Mouse (Mus musculus): ENCODE measurements around the gene Gprc5a. TPM values are rescaled to one million over a fixed set of nuclear protein-coding genes. Genes with fewer than 3 reads are reported as not detected.

The Gprc5a gene
- polyA plus RNA-seq, 1 experiment from 2014 or later: 1.1 TPM

DNA sequence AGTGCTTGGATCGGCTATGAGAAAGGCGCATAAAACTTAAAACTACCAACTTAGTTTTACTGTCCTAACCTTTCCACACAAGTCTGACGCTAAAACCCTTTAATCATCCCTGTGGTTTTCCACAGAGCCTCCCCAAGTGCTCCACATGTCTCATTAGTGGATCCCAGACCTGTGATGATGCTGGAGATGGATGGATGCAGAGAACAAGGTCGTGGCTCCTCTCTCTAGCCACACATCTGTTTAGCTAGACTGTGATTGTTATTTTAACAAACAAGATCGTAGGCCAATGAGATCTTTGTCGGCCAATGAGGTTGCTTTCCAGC lies 47.6 kb downstream of the Gprc5a start:
- no peak overlapping the region for H3K9ac ChIP-seq
- H3K4me1 ChIP-seq (replicated peaks): peaks cover 15% of the 10 kb centered on the region
- no peaks in the 10 kb centered on the region for H3K36me3 ChIP-seq
- no peaks in the 10 kb centered on the region for H3K9me3 ChIP-seq
- H3K27me3 ChIP-seq: peaks cover 16% of the 10 kb centered on the region
- no peak overlapping the region for H3K4me3 ChIP-seq
- no peak for ATAC-seq (ENCODE audit: low FRiP score)
- H3K4me2 ChIP-seq: peak overlapping the region; percentile 1; the same call in 1 of the 2 replicates
- 12% methylated on average over 6 of the region's 6 CpGs for WGBS
- no peak overlapping the region for H3K27ac ChIP-seq

DNA sequence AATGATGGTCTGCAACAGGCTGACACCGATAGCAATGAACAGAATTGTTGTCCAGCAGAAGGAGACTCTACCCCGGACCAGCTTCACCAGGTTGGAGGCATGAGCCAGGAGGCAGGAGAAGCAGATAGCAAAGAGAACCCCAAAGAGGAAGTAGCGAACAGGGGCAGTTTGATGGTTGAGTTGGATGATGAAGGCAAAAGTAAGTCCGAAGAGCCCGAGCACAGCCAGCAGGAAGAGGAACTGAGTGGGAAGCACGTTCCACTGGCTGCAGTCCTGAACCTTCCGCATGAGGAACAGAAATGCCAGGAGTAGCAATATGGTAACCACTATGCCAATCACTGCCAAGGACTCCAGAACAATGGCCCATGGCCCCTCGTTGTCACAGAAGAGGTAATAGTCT lies 51.0 kb downstream of the Gprc5a start:
- peaks cover 6% of the 10 kb centered on the region; the same call in 1 of the 2 replicates for H3K27me3 ChIP-seq
- no peak overlapping the region for H3K27ac ChIP-seq
- 95% methylated on average over 8 of the region's 8 CpGs for WGBS
- no peak overlapping the region for H3K4me3 ChIP-seq
- ATAC-seq (ENCODE audit: low FRiP score): no peak
- H3K4me2 ChIP-seq: no peak overlapping the region
- H3K9ac ChIP-seq: no peak overlapping the region
- no peaks in the 10 kb centered on the region for H3K9me3 ChIP-seq
- peaks cover 15% of the 10 kb centered on the region for H3K4me1 ChIP-seq (replicated peaks)
- H3K36me3 ChIP-seq: no peaks in the 10 kb centered on the region

DNA sequence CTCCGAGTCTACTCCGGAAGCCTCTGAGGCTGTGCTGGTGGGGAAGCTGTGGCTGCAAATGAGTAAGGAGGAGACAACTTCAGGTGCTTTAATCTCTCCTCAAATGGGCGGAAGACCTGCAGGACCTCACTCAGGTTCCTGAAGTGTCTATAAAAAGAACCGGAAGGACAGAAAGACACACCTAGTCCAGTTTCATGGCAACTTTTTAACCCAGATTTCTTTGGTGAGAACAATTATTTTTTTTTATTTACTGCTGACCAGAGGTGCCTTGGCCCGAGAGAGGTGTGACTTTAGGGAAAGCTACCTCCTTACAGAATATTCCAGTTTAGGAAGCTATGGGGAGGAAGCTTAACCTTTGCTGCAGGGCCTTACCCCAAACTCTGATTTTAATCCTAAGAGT lies 52.7 kb downstream of the Gprc5a start, which contains the start of gene Gprc5d:
Gprc5d (minus strand) TSS at position 101 of the 400 bp plus-strand sequence.
- Histone ChIP-seq H3K27ac (no peak within 1 kb of the TSS), H3K36me3 (no peaks in the 10 kb centered on the region), H3K27me3 (peaks cover 6% of the 10 kb centered on the region; the same call in 1 of the 2 replicates), H3K4me3 (no peak within 1 kb of the TSS), H3K4me2 (no peak within 1 kb of the TSS), H3K4me1 (replicated peaks) (peaks cover 2% of the 10 kb centered on the region; the same call in 1 of the 2 replicates), H3K9ac (no peak within 1 kb of the TSS), H3K9me3 (no peaks in the 10 kb centered on the region)
- no peak for ATAC-seq (ENCODE audit: low FRiP score)
- WGBS: 93% methylated on average over 5 of the region's 5 CpGs

DNA sequence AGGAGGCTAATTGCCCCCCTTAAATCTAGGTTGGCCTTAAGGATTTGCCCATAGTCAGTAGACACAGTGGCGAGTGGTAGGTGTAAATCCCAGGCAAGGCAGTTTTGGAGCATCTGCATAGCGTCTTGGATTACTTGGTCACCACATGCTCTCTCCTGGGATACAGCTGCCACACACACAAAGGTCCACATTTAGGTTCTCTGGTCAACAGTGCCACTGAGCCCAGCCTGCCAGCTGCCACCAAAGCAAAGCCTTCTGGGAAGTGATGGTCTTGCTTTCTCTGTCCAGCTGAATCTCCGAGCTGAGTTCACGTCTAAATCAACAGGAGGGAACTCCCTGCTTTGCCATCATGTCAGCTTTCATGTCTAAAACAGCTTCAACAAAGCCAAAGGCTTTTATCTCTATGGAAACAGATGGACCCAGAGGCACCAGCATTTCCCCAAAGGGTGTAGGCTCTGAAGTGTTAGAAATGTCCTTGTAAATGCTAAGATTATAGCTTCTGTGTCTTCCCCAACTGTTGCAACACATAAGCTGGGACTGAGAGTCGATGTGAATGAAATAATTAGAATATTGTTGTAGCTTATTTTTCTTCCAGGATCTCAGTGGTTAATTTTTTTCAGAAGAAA lies 59.4 kb downstream of the Gprc5a start:
- Histone ChIP-seq H3K9me3 (no peaks in the 10 kb centered on the region), H3K4me3 (no peak overlapping the region), H3K4me1 (replicated peaks) (peaks cover 5% of the 10 kb centered on the region), H3K27me3 (0 out of 2 replicates have a peak, but pooled peaks cover 3% of the 10 kb centered on the region), H3K27ac (no peak overlapping the region), H3K36me3 (no peaks in the 10 kb centered on the region), H3K4me2 (no peak overlapping the region), H3K9ac (no peak overlapping the region)
- WGBS: 56% methylated on average over 5 of the region's 5 CpGs
- no peak for ATAC-seq (ENCODE audit: low FRiP score)

DNA sequence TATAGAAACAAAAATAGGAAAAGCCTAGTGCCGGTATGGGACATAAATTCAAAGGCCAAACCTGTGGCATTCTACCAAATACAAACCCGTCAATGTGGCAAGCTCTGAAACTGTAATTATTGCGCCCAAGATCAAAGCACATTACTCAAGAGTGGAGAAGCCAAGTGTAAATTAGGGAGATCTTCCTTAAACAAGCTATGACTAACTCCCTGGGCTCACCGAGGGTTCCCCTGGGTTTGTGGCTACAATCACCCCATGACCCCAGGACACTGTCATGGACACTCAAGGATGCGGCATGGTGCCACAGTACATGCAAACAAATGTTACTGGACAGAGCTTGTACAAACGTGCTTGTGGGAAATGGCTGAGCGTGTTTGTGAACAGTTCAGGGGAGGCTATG lies 67.6 kb downstream of the Gprc5a start:
- 86% methylated on average over 7 of the region's 7 CpGs for WGBS
- no peak overlapping the region for H3K4me2 ChIP-seq
- no peak overlapping the region for H3K27ac ChIP-seq
- H3K9ac ChIP-seq: no peak overlapping the region
- no peak overlapping the region for H3K4me3 ChIP-seq
- no peaks in the 10 kb centered on the region for H3K36me3 ChIP-seq
- no peak for ATAC-seq (ENCODE audit: low FRiP score)
- H3K9me3 ChIP-seq: no peaks in the 10 kb centered on the region
- 0 out of 2 replicates have a peak, but pooled peaks cover 5% of the 10 kb centered on the region for H3K27me3 ChIP-seq
- H3K4me1 ChIP-seq (replicated peaks): peaks cover 9% of the 10 kb centered on the region

DNA sequence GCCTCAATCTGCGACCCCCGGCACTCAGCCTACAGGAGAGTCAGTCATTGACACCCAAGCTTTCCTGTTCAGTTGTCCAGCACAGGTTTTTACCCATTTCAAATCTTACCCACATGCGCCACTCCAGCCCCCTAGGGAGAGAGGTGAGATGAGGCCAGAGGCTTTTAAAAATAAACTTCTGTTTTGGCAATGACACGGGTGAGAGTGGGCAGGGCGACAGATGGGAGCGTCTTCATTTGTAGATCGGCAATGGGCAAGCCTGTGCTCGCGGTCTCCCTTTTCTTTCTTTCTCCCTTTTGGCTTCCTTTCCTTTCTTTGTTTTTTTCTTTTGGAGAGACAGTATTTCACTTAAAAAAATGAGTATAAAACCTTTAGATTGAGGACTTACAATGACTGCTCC lies 68.0 kb downstream of the Gprc5a start:
- H3K9ac ChIP-seq: no peak overlapping the region
- 93% methylated on average over 9 of the region's 9 CpGs for WGBS
- no peak overlapping the region for H3K4me3 ChIP-seq
- H3K27me3 ChIP-seq: 0 out of 2 replicates have a peak, but pooled peaks cover 4% of the 10 kb centered on the region
- ATAC-seq (ENCODE audit: low FRiP score): no peak
- no peak overlapping the region for H3K4me2 ChIP-seq
- H3K9me3 ChIP-seq: no peaks in the 10 kb centered on the region
- H3K4me1 ChIP-seq (replicated peaks): peaks cover 12% of the 10 kb centered on the region
- no peak overlapping the region for H3K27ac ChIP-seq
- H3K36me3 ChIP-seq: no peaks in the 10 kb centered on the region

Other genes starting within 250 kb of the Gprc5a start
- gene Crebl2, start 235.5 kb upstream of the Gprc5a start, polyA plus RNA-seq (2015; fragmentation: Nextera tagmentation; extraction: Ambion mirVana): 3.8 and 4.8 TPM in 2 replicates
- gene Gpr19, start 167.1 kb upstream of the Gprc5a start, polyA plus RNA-seq (2015; fragmentation: Nextera tagmentation; extraction: Ambion mirVana): 39.0 and 45.1 TPM in 2 replicates
- 27.1 and 27.2 TPM in 2 replicates for gene Cdkn1b, start 145.2 kb upstream of the Gprc5a start, polyA plus RNA-seq (2015; fragmentation: Nextera tagmentation; extraction: Ambion mirVana)
- 3.2 and 3.8 TPM in 2 replicates for gene Apold1, start 83.9 kb upstream of the Gprc5a start, polyA plus RNA-seq (2015; fragmentation: Nextera tagmentation; extraction: Ambion mirVana)
- 78.4 and 84.6 TPM in 2 replicates for gene Ddx47, start 54.0 kb upstream of the Gprc5a start, polyA plus RNA-seq (2015; fragmentation: Nextera tagmentation; extraction: Ambion mirVana)
- not detected in 2 replicates for gene Gprc5d, start 52.6 kb downstream of the Gprc5a start, polyA plus RNA-seq (2015; fragmentation: Nextera tagmentation; extraction: Ambion mirVana)
- 85.5 and 87.9 TPM in 2 replicates for gene Fam234b, start 132.3 kb downstream of the Gprc5a start, polyA plus RNA-seq (2015; fragmentation: Nextera tagmentation; extraction: Ambion mirVana)
- 2.9 and 4.2 TPM in 2 replicates for gene Hebp1, start 132.4 kb downstream of the Gprc5a start, polyA plus RNA-seq (2015; fragmentation: Nextera tagmentation; extraction: Ambion mirVana)
- 0.19 and 0.32 TPM in 2 replicates for gene Gsg1, start 188.7 kb downstream of the Gprc5a start, polyA plus RNA-seq (2015; fragmentation: Nextera tagmentation; extraction: Ambion mirVana)
- 0.16 and 0.26 TPM in 2 replicates for gene Pbp2, start 244.8 kb downstream of the Gprc5a start, polyA plus RNA-seq (2015; fragmentation: Nextera tagmentation; extraction: Ambion mirVana)

Measured in hindbrain, embryonic 13.5 days (tissue).